Mouse (Mus musculus) liver, postnatal 0 days (tissue): ENCODE measurements at regions not wholly inside any gene's neighbourhood (a gene's known extent, or its start where the extent isn't known, plus 50 kb on each side); places are given as distances from the start of the nearest gene placed in this dataset.

Experiments used
- CTCF ChIP-seq: sonication (generic); IDR thresholded peaks from 2 replicates; pipeline ENCODE4 v1.5.1; 2016; ENCODE audit warnings: antibody characterized with exemption, low read depth
- EP300 ChIP-seq: IDR thresholded peaks from 2 replicates; pipeline ENCODE4 v1.6.1; 2016; ENCODE audit warnings: antibody characterized with exemption, low read depth, mild to moderate bottlenecking

- TF ChIP-seq CTCF = no peak
- no peak for TF ChIP-seq EP300
Observed at GRCm38 (mm10) chr9:104474831-104475230, 72.3 kb upstream of the Cpne4 start.
